Mouse (Mus musculus) CH12.LX (cell line): ENCODE results near the gene Scel.

Source experiments
- CHD1 ChIP-seq: IDR thresholded peaks from 2 replicates; pipeline ENCODE4 v1.6.1; 2012; ENCODE audit warnings: low read depth, low read length, improper control_type of control experiment, inconsistent platforms
- CHD2 ChIP-seq: IDR thresholded peaks from 2 replicates; pipeline ENCODE4 v1.6.1; 2011; ENCODE audit warnings: low read length, improper control_type of control experiment
- CTCF ChIP-seq, 2 experiments: IDR thresholded peaks in 1 of 2; conservative IDR thresholded peaks in 1 of 2; 2 replicates each; pipeline ENCODE4 v1.5.1; 2011 to 2012; ENCODE audit warnings: low read depth in 2 of 2, low read length in 2 of 2, improper control_type of control experiment in 1 of 2, inconsistent platforms in 1 of 2, mild to moderate bottlenecking in 1 of 2, moderate library complexity in 1 of 2
- EP300 ChIP-seq: IDR thresholded peaks from 2 replicates; pipeline ENCODE4 v1.6.1; 2011; ENCODE audit warnings: low read length, improper control_type of control experiment
- ETS1 ChIP-seq: conservative IDR thresholded peaks from 2 replicates; pipeline ENCODE4 v1.6.1; 2012; ENCODE audit warnings: low read depth, mild to moderate bottlenecking, inconsistent platforms, low read length, improper control_type of control experiment, moderate library complexity
- HCFC1 ChIP-seq: IDR thresholded peaks from 2 replicates; pipeline ENCODE4 v1.6.1; 2012; ENCODE audit warnings: low read depth, mild to moderate bottlenecking, inconsistent platforms, low read length, improper control_type of control experiment
- MAX ChIP-seq: IDR thresholded peaks from 2 replicates; pipeline ENCODE4 v1.6.1; 2011; ENCODE audit warnings: low read length, improper control_type of control experiment
- NRF1 ChIP-seq: IDR thresholded peaks from 2 replicates; pipeline ENCODE4 v1.6.1; 2014; ENCODE audit warnings: low read depth, mild to moderate bottlenecking, inconsistent platforms, low read length, improper control_type of control experiment, moderate library complexity
- POLR2A ChIP-seq: IDR thresholded peaks from 2 replicates; pipeline ENCODE4 v1.6.1; 2011; ENCODE audit warnings: low read depth, mild to moderate bottlenecking, improper control_type of control experiment, low read length
- RCOR1 ChIP-seq: conservative IDR thresholded peaks from 2 replicates; pipeline ENCODE4 v1.6.1; 2012; ENCODE audit warnings: low read depth, mild to moderate bottlenecking, inconsistent platforms, low read length, improper control_type of control experiment
- USF1 ChIP-seq: IDR thresholded peaks from 2 replicates; pipeline ENCODE4 v1.6.1; 2014; ENCODE audit warnings: low read depth, mild to moderate bottlenecking, inconsistent platforms, low read length, improper control_type of control experiment
- ZC3H11A ChIP-seq: IDR thresholded peaks from 2 replicates; pipeline ENCODE4 v1.6.1; 2012; ENCODE audit warnings: low read depth, mild to moderate bottlenecking, inconsistent platforms, low read length, improper control_type of control experiment
- ZNF384 ChIP-seq: IDR thresholded peaks from 2 replicates; pipeline ENCODE4 v1.6.1; 2012; ENCODE audit warnings: low read depth, low read length, improper control_type of control experiment, inconsistent platforms

DNA sequence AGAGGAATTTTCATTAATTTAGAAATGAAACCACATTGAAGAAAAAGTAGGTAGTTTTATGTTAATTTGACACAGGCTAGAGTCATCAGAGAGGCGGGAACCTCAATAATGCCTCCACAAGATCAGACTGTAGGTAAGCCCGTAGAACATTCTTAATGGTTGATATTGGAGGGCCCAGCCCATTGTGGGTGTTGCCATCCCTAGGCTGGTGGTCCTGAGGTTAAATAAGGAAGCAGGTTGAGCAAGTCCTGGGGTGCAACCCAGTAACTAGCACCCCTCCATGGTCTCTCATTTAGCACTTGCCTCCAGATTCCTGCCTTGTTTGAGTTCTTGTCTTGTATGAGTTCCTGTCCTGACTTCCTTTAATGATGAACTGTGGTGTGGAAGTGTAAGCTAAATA, 138.4 kb downstream of the Scel start:
- TF ChIP-seq ZC3H11A (no peak), CTCF (conservative IDR thresholded peaks at IDR 0.05 in 1 of 2, IDR thresholded peaks at IDR 0.05 in 1 of 2; ENCODE audit: low read depth in 2 of 2, low read length in 2 of 2) (no peak), EP300 (no peak), CHD1 (no peak), HCFC1 (no peak), CHD2 (no peak), USF1 (no peak), NRF1 (no peak), ETS1 (no peak), MAX (no peak), RCOR1 (no peak), ZNF384 (no peak), POLR2A (no peak)
